Mouse (Mus musculus): ENCODE measurements around the gene Ccdc84.
"Not testable (repeated sequence)": the region's sequence is repeated elsewhere in the genome, so short reads cannot be mapped to it uniquely, and the experiment has no call there.

DNA sequence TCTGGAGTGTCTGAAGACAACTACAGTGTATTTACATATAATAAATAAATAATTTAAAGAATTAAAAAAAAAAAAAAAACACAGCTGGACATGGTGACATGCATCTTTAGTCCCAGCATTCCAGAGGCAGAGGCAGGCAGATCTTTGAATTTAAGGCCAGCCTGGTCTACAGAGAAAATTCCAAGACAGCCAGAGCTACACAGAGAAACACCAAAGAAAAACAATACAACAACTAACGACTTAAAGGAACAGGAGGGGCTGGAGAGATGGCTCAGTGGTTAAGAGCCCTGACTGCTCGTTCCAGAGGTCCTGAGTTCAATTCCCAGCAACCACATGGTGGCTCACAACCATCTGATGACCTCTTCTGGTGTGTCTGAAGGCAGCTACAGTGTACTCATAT, 41.0 kb downstream of the Ccdc84 start:
- not testable (repeated sequence) for TF ChIP-seq FLI1 (IDR thresholded peaks at IDR 0.05; ENCODE audit: low read length); GATA1 (IDR thresholded peaks at IDR 0.05; ENCODE audit: borderline replicate concordance, low read length)
